Mouse (Mus musculus) adrenal gland, adult 18-20 months (tissue): ENCODE results near the gene Speer4d. TPM values are rescaled to one million over a fixed set of nuclear protein-coding genes. Genes with fewer than 3 reads are reported as not detected.
"Not testable (repeated sequence)": the region's sequence is repeated elsewhere in the genome, so short reads cannot be mapped to it uniquely, and the experiment has no call there.

Experiments used
- DNase-seq, 2 experiments: peaks; one replicate each; pipeline ENCODE4 v3.0.0; 2021 to 2022; ENCODE audit warnings: low spot score in 2 of 2
- long read RNA-seq, 2 experiments: library from polyadenylated mRNA; stranded (forward); transcript quantifications; one replicate each; pipeline ENCODE4 v2.0.0; 2021
- total RNA-seq, 2 experiments: library from RNA; stranded (reverse); gene quantifications; 1 replicate in 1 of 2; 2 replicates in 1 of 2; pipeline ENCODE4 v1.2.3; 2021

Speer4d gene
- not detected for total RNA-seq
- long read RNA-seq, experiment 1 = 0 reads
- long read RNA-seq, experiment 2 = 0 reads

- DNase-seq = not testable (repeated sequence)
Measured at GRCm38 (mm10) chr5:15618764-15619163, at the start of gene Speer4d. TSS of gene Speer4d (plus strand) at chr5:15619064.

DNA sequence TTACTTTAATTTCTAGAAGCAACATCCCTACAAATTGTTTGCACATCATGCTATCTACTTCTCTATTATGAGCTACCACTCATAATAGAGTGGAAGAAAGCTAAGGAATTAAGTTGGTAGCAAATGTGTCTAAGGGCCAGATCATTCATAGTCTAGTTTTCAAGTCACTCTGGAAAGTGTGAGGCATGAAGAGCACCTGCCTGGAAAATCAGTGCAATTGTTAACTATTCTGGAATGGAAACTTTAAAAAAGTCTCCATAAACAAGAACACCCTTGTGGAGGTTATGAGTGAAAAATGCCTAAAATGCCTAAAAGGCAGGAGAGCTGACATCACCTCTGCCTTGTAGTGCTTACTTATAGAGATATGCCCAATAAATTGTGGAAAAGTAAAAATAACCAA, 45.1 kb upstream of the Speer4d start:
- DNase-seq = not testable (repeated sequence)

DNA sequence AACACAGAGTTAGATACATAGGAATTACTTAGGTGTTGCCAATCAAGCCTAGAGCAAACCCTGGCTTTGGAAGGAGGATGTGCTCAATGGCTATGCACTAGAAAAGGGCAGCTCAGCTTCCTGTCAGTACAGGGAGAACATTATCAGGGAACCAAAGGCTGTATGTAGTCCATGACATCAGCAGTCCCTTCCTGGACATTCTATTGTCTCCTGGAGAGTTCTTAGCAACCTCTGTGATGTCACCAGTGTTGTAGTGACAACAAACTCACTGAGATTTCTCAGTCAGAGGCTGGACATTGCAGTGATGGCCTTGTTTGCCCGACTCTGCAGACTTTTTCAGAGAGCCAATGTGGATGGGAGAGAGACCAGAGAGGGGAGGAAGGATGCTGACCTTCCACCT, 41.8 kb upstream of the Speer4d start, which contains the start of gene Gm21083:
Gene Gm21083, plus strand, starts transcription at position 301 of the 400 bp plus-strand sequence.
- not testable (repeated sequence) for DNase-seq

- DNase-seq = peak in 1 of 2 experiments; percentile 35
Measured at GRCm38 (mm10) chr5:15586351-15586750, 32.5 kb upstream of the Speer4d start.

GRCm38 (mm10) chr5:15588291-15588690, 30.6 kb upstream of the Speer4d start:
- not testable (repeated sequence) for DNase-seq

- not testable (repeated sequence) for DNase-seq
Measured at GRCm38 (mm10) chr5:15590635-15591034, 28.2 kb upstream of the Speer4d start.

- DNase-seq = not testable (repeated sequence)
Measured at GRCm38 (mm10) chr5:15591577-15591976, 27.3 kb upstream of the Speer4d start.

DNA sequence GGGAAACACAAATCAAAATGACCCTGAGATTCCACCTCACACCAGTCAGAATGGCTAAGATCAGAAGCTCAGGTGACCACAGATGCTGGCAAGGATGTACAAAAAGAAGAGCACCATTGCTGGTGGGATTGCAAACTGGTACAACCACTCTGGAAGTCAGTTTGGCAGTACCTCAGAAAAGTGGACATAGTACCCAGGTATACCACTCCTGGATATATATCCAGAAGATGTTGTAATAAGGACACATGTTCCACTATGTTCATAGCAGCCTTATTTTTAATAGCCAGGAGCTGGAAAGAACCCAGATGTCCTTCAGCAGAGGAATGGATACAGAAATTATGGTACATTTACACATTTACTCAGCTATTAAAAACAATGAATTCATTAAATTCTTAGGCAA, 20.0 kb upstream of the Speer4d start:
- not testable (repeated sequence) for DNase-seq

GRCm38 (mm10) chr5:15600342-15600741, 18.5 kb upstream of the Speer4d start:
- DNase-seq = not testable (repeated sequence)

DNA sequence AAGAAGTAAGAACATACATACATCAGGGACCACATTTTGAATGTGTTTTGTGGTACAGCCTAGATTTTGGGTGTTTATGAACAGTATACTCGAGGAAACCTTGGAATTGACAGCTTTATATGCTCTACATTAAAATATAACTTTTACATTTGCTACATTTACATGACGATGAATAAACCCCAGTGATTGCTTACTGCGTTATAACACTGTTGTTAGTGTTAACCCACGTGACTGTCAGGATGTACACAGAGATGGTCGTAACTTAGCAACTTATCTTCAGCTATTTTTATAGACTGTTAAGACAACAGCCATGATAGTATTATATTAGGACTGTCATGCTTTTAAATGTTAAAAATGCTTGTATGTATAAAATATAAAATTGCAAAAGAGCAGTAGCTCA, 17.4 kb upstream of the Speer4d start:
- not testable (repeated sequence) for DNase-seq

GRCm38 (mm10) chr5:15601960-15602359, 16.9 kb upstream of the Speer4d start:
- not testable (repeated sequence) for DNase-seq

- DNase-seq = not testable (repeated sequence)
Measured at GRCm38 (mm10) chr5:15602424-15602947, 16.4 kb upstream of the Speer4d start.

DNA sequence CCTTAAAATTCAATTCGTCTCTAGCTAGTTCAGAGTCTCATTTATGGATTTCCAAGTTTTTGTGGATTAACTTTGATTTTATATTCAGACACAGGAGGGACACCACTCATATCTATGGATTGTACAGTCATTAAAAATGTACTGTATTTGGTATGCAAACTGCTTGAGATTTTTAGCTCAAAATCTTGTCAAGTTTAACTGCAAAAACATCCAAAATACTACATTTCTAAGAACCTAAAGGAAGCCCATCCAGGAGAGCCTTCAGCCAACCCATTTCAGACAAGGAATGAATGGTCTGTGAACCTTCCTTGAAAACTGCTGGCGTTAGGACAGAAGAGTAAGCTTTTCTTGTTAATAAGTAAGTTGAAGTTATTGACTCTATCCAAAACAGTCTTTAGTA, 15.9 kb upstream of the Speer4d start:
- not testable (repeated sequence) for DNase-seq

- DNase-seq = not testable (repeated sequence)
Measured at GRCm38 (mm10) chr5:15603585-15603984, 15.3 kb upstream of the Speer4d start.

- peak in 1 of 2 experiments; percentile 21 for DNase-seq
Measured at GRCm38 (mm10) chr5:15606677-15607076, 12.2 kb upstream of the Speer4d start.

DNA sequence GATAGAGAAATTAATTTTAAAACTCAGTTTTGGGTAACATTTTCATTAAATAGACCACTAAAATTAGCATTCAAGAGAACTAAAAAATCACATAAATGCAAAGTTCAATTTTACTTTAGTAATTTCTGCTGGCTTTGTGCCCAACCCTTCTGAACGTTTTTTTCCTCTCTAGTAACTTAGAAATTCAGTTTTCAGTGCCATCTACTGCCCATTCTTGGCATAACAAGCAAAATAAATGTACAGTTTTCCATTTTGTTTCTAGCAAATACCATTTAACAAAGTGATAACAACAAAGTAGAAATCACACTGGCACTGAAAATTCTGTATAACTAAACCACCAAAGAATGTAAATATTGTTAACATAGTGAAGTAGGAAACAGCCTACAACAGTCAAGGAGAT, 8.2 kb upstream of the Speer4d start:
- not testable (repeated sequence) for DNase-seq

GRCm38 (mm10) chr5:15616195-15616594, 2.7 kb upstream of the Speer4d start:
- not testable (repeated sequence) for DNase-seq

DNA sequence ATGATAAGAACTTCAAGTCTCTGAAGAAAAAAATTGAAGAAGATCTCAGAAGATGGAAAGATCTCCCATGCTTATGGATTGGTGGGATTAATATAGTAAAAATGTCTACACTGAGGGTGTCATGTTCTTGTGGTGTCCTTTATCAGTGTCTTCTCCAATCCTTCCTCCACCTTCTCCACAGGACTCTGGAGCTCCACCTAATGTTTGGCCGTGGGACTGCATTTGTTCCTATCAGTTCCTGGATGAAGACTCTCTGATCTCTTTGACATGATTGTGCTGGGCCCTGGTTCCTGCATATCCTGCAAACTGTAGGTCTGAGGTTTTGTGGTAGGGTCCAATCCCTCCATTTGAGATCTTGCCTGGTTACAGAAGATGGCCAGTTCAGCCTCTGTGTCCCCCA, 9.3 kb downstream of the Speer4d start:
- DNase-seq = peak; percentile 16 to 32

- not testable (repeated sequence) for DNase-seq
Measured at GRCm38 (mm10) chr5:15630068-15630467, 11.2 kb downstream of the Speer4d start.

GRCm38 (mm10) chr5:15637637-15638036, 18.8 kb downstream of the Speer4d start:
- not testable (repeated sequence) for DNase-seq

DNA sequence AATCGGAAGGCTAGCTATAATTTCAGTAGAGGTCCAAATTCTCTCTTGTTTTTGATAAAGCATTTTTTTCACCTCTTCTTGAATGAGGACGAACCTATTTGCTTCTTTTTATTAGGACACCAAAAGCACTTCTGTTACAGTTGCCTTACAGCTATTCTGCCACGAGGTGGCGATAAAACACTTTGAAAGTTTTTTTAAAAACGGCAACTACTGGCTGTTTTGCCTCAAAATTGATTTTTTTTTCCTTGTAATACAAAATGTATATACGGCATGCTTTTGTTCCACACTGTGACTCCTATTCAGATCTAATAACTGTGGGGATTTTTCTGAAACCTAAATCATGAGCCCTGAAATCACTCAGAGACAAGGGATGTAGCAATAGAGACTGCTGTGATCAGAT, 26.8 kb downstream of the Speer4d start:
- not testable (repeated sequence) for DNase-seq

- DNase-seq = not testable (repeated sequence)
Measured at GRCm38 (mm10) chr5:15652334-15652733, 33.5 kb downstream of the Speer4d start.

DNA sequence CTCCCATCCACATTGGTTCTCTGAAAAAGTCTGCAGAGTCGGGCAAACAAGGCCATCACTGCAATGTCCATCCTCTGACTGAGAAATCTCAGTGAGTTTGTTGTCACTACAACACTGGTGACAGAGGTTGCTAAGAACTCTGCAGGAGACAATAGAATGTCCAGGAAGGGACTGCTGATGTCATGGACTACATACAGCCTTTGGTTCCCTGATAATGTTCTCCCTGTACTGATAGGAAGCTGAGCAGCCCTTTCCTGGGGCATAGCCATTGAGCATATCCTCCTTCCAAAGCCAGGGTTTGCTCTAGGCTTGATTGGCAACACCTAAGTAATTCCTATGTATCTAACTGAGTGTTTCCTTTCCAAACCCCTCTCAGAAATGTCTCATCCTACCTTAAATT, 38.1 kb downstream of the Speer4d start, which contains the start of gene 4930572O03Rik:
Gene 4930572O03Rik, minus strand, starts transcription at position 101 of the 400 bp plus-strand sequence.
- not testable (repeated sequence) for DNase-seq
